Mouse (Mus musculus) liver, embryonic 12.5 days (tissue): ENCODE measurements around the gene Fndc7. TPM values are rescaled to one million over a fixed set of nuclear protein-coding genes. Genes with fewer than 3 reads are reported as not detected.
A peak's percentile ranks its signal among the peaks of the same experiment; 100 is the strongest.

ENCODE experiments used
- ATAC-seq: fragments of 200-750 bp; cut with Nextera tagmentation; 2 replicates; pipeline ENCODE4 v1.8.0; 2017; ENCODE audit warnings: moderate number of reproducible peaks, mild to moderate bottlenecking, moderate library complexity
- H3K27ac ChIP-seq: fragments of 300-500 bp; sonication (generic); 2 replicates; pipeline ENCODE4 v1.5.1; 2016; ENCODE audit warnings: mild to moderate bottlenecking
- H3K27me3 ChIP-seq: fragments of 300-500 bp; sonication (generic); replicated peaks from 2 replicates; pipeline ENCODE4 v1.6.1; 2016; ENCODE audit warnings: mild to moderate bottlenecking, moderate library complexity
- H3K36me3 ChIP-seq: fragments of 300-500 bp; sonication (generic); 2 replicates; pipeline ENCODE4 v1.6.1; 2016; ENCODE audit warnings: mild to moderate bottlenecking, moderate library complexity
- H3K4me1 ChIP-seq: fragments of 300-500 bp; sonication (generic); 2 replicates; pipeline ENCODE4 v1.6.1; 2016
- H3K4me2 ChIP-seq: fragments of 300-500 bp; sonication (generic); 2 replicates; pipeline ENCODE4 v1.6.1; 2016; ENCODE audit warnings: mild to moderate bottlenecking, moderate library complexity
- H3K4me3 ChIP-seq: fragments of 300-500 bp; sonication (generic); 2 replicates; pipeline ENCODE4 v1.5.1; 2016; ENCODE audit warnings: mild to moderate bottlenecking, moderate library complexity
- H3K9ac ChIP-seq: fragments of 300-500 bp; sonication (generic); 2 replicates; pipeline ENCODE4 v1.6.1; 2016; ENCODE audit warnings: mild to moderate bottlenecking, moderate library complexity
- H3K9me3 ChIP-seq: fragments of 300-500 bp; sonication (generic); replicated peaks from 2 replicates; pipeline ENCODE4 v1.6.1; 2016; ENCODE audit warnings: mild to moderate bottlenecking, moderate library complexity
- WGBS: fragments of 180-500 bp; shearing (Covaris S2); methylation state at CpG from one replicate; pipeline ENCODE4 v1.1.7; 2016; ENCODE audit not compliant: insufficient replicate concordance; 5-methylcytosine and 5-hydroxymethylcytosine counted together
- polyA plus RNA-seq: library from polyadenylated mRNA; unstranded; fragments of >200 nt; fragmentation: Nextera tagmentation; extraction: Ambion mirVana; gene quantifications from 2 replicates; pipeline ENCODE4 v1.2.1, GENCODE M21; 2016

The Fndc7 gene
- polyA plus RNA-seq: 0.07 and 0.10 TPM in 2 replicates

- no peak within 1 kb of the TSS for H3K4me2 ChIP-seq
- peaks cover 25% of the 10 kb centered on the region for H3K4me1 ChIP-seq
- ATAC-seq: no peak
- no peak within 1 kb of the TSS for H3K27ac ChIP-seq
- no peak within 1 kb of the TSS for H3K4me3 ChIP-seq
- no peaks in the 10 kb centered on the region for H3K36me3 ChIP-seq
- no peaks in the 10 kb centered on the region for H3K9me3 ChIP-seq
- H3K27me3 ChIP-seq: no peaks in the 10 kb centered on the region
- 82% methylated on average over 1 of the region's 1 CpGs for WGBS
- H3K9ac ChIP-seq: no peak within 1 kb of the TSS
Observed at GRCm38 (mm10) chr3:108889908-108890307, at the start of gene Fndc7. Fndc7 (minus strand) TSS chr3:108890008.

GRCm38 (mm10) chr3:108939573-108939972, 49.8 kb upstream of the Fndc7 start, which contains the start of gene Henmt1:
Henmt1 (plus strand) TSS chr3:108939873.
- no peak within 1 kb of the TSS for H3K27ac ChIP-seq
- no peak within 1 kb of the TSS for H3K9ac ChIP-seq
- peaks cover 22% of the 10 kb centered on the region for H3K27me3 ChIP-seq
- peak within 1 kb of the TSS; percentile 33 for H3K4me3 ChIP-seq
- peak within 1 kb of the TSS; percentile 66 for H3K4me2 ChIP-seq
- no peaks in the 10 kb centered on the region for H3K36me3 ChIP-seq
- H3K9me3 ChIP-seq: no peaks in the 10 kb centered on the region
- ATAC-seq: no peak
- 73% methylated on average over 5 of the region's 5 CpGs for WGBS
- H3K4me1 ChIP-seq: peaks cover 6% of the 10 kb centered on the region

- Histone ChIP-seq H3K4me1 (peaks cover 6% of the 10 kb centered on the region), H3K4me2 (no peak overlapping the region), H3K9ac (no peak overlapping the region), H3K27me3 (peaks cover 22% of the 10 kb centered on the region), H3K9me3 (no peaks in the 10 kb centered on the region), H3K27ac (no peak overlapping the region), H3K36me3 (no peaks in the 10 kb centered on the region), H3K4me3 (no peak overlapping the region)
- ATAC-seq: no peak
- WGBS: 85% methylated on average over 5 of the region's 5 CpGs
Observed at GRCm38 (mm10) chr3:108938691-108939090, 48.9 kb upstream of the Fndc7 start.

GRCm38 (mm10) chr3:108933557-108933956, 43.7 kb upstream of the Fndc7 start:
- H3K27me3 ChIP-seq: no peaks in the 10 kb centered on the region
- H3K9me3 ChIP-seq: no peaks in the 10 kb centered on the region
- 78% methylated on average over 6 of the region's 6 CpGs for WGBS
- H3K27ac ChIP-seq: no peak overlapping the region
- H3K36me3 ChIP-seq: no peaks in the 10 kb centered on the region
- H3K4me2 ChIP-seq: no peak overlapping the region
- no peak overlapping the region for H3K9ac ChIP-seq
- no peak for ATAC-seq
- no peaks in the 10 kb centered on the region for H3K4me1 ChIP-seq
- no peak overlapping the region for H3K4me3 ChIP-seq

- peaks cover 20% of the 10 kb centered on the region for H3K4me1 ChIP-seq
- H3K9me3 ChIP-seq: no peaks in the 10 kb centered on the region
- H3K9ac ChIP-seq: no peak overlapping the region
- H3K4me3 ChIP-seq: no peak overlapping the region
- no peak overlapping the region for H3K4me2 ChIP-seq
- ATAC-seq: no peak
- WGBS: 73% methylated on average over 1 of the region's 1 CpGs
- no peaks in the 10 kb centered on the region for H3K27me3 ChIP-seq
- H3K27ac ChIP-seq: no peak overlapping the region
- H3K36me3 ChIP-seq: no peaks in the 10 kb centered on the region
Observed at GRCm38 (mm10) chr3:108926308-108926707, 36.5 kb upstream of the Fndc7 start.

GRCm38 (mm10) chr3:108925677-108926076, 35.9 kb upstream of the Fndc7 start:
- H3K27me3 ChIP-seq: no peaks in the 10 kb centered on the region
- H3K36me3 ChIP-seq: no peaks in the 10 kb centered on the region
- ATAC-seq: no peak
- H3K9me3 ChIP-seq: no peaks in the 10 kb centered on the region
- no peak overlapping the region for H3K9ac ChIP-seq
- 76% methylated on average over 4 of the region's 4 CpGs for WGBS
- no peak overlapping the region for H3K27ac ChIP-seq
- peaks cover 26% of the 10 kb centered on the region for H3K4me1 ChIP-seq
- H3K4me3 ChIP-seq: no peak overlapping the region
- H3K4me2 ChIP-seq: no peak overlapping the region

- ATAC-seq: peak; percentile 98
- H3K4me3 ChIP-seq: no peak overlapping the region
- peak overlapping the region; percentile 74 for H3K27ac ChIP-seq
Observed at GRCm38 (mm10) chr3:108921822-108922221, 32.0 kb upstream of the Fndc7 start.

GRCm38 (mm10) chr3:108920442-108921070, 30.7 kb upstream of the Fndc7 start:
- H3K27ac ChIP-seq: no peak overlapping the region
- H3K4me1 ChIP-seq: peaks cover 56% of the 10 kb centered on the region
- WGBS: 81% methylated on average over 3 of the region's 3 CpGs
- no peaks in the 10 kb centered on the region for H3K36me3 ChIP-seq
- H3K4me2 ChIP-seq: no peak overlapping the region
- H3K9ac ChIP-seq: no peak overlapping the region
- H3K4me3 ChIP-seq: no peak overlapping the region
- no peak for ATAC-seq
- H3K27me3 ChIP-seq: no peaks in the 10 kb centered on the region
- H3K9me3 ChIP-seq: no peaks in the 10 kb centered on the region

More at GRCm38 (mm10) chr3:108921822-108922221, 32.0 kb upstream of the Fndc7 start:
- no peak overlapping the region for H3K9ac ChIP-seq
- no peaks in the 10 kb centered on the region for H3K36me3 ChIP-seq
- no peaks in the 10 kb centered on the region for H3K9me3 ChIP-seq
- H3K27me3 ChIP-seq: no peaks in the 10 kb centered on the region
- H3K4me2 ChIP-seq: peak overlapping the region; percentile 28
- 26% methylated on average over 1 of the region's 1 CpGs for WGBS
- H3K4me1 ChIP-seq: peaks cover 47% of the 10 kb centered on the region

GRCm38 (mm10) chr3:108918852-108919251, 29.0 kb upstream of the Fndc7 start:
- Histone ChIP-seq H3K4me1 (peaks cover 61% of the 10 kb centered on the region), H3K27ac (no peak overlapping the region), H3K4me3 (no peak overlapping the region), H3K9me3 (no peaks in the 10 kb centered on the region), H3K36me3 (no peaks in the 10 kb centered on the region), H3K4me2 (no peak overlapping the region), H3K27me3 (no peaks in the 10 kb centered on the region), H3K9ac (no peak overlapping the region)
- 91% methylated on average over 1 of the region's 1 CpGs for WGBS
- no peak for ATAC-seq

GRCm38 (mm10) chr3:108917986-108918385, 28.2 kb upstream of the Fndc7 start:
- no peak overlapping the region for H3K4me3 ChIP-seq
- H3K4me2 ChIP-seq: no peak overlapping the region
- no peak overlapping the region for H3K27ac ChIP-seq
- H3K36me3 ChIP-seq: no peaks in the 10 kb centered on the region
- ATAC-seq: no peak
- WGBS: 54% methylated on average over 3 of the region's 3 CpGs
- H3K9me3 ChIP-seq: no peaks in the 10 kb centered on the region
- no peak overlapping the region for H3K9ac ChIP-seq
- H3K4me1 ChIP-seq: peaks cover 63% of the 10 kb centered on the region
- H3K27me3 ChIP-seq: no peaks in the 10 kb centered on the region

GRCm38 (mm10) chr3:108916857-108917256, 27.0 kb upstream of the Fndc7 start:
- H3K4me3 ChIP-seq: no peak overlapping the region
- no peaks in the 10 kb centered on the region for H3K27me3 ChIP-seq
- peak overlapping the region; percentile 27; the same call in 1 of the 2 replicates for H3K9ac ChIP-seq
- WGBS: 39% methylated on average over 4 of the region's 4 CpGs
- peaks cover 61% of the 10 kb centered on the region for H3K4me1 ChIP-seq
- no peak overlapping the region for H3K27ac ChIP-seq
- ATAC-seq: no peak
- H3K36me3 ChIP-seq: no peaks in the 10 kb centered on the region
- peak overlapping the region; percentile 28 for H3K4me2 ChIP-seq
- no peaks in the 10 kb centered on the region for H3K9me3 ChIP-seq

GRCm38 (mm10) chr3:108915999-108916398, 26.2 kb upstream of the Fndc7 start:
- H3K4me1 ChIP-seq: peaks cover 52% of the 10 kb centered on the region
- no peak overlapping the region for H3K27ac ChIP-seq
- H3K9ac ChIP-seq: no peak overlapping the region
- H3K27me3 ChIP-seq: no peaks in the 10 kb centered on the region
- 70% methylated on average over 1 of the region's 1 CpGs for WGBS
- ATAC-seq: no peak
- no peaks in the 10 kb centered on the region for H3K9me3 ChIP-seq
- no peaks in the 10 kb centered on the region for H3K36me3 ChIP-seq
- H3K4me2 ChIP-seq: no peak overlapping the region
- H3K4me3 ChIP-seq: no peak overlapping the region
